Mouse (Mus musculus) kidney, postnatal 4 days (tissue): ENCODE data around the gene Cacna1a.
A peak's percentile ranks its signal among the peaks of the same experiment; 100 is the strongest.
"Not testable (repeated sequence)": the region's sequence is repeated elsewhere in the genome, so short reads cannot be mapped to it uniquely, and the experiment has no call there.

Experiments
- DNase-seq, 2 experiments: peaks; one replicate each; pipeline ENCODE4 v3.0.0; 2021; ENCODE audit warnings: mixed read lengths in 2 of 2

Gene Cacna1a

DNA sequence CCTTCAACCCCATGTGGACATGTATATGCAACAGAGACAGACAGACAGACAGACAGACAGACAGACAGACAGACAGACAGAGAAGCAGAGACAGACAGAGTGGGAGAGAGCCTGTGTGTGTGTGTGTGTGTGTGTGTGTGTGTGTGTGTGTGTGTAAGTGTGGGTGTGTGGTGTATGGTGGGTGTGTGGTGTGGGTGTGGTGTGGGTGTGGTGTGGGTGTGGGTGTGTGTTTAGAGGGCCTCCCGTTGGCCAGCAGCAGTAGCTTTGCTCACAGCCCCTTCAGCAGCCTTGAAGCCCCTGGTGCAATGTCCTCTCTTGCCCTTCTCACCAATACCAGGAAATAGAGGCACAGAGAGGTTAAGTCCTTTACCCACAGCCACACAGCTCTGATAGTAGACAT, 204.9 kb downstream of the Cacna1a start:
- no peak for DNase-seq

GRCm38 (mm10) chr8:84594099-84594780, 206.0 kb downstream of the Cacna1a start:
- DNase-seq = peak; percentile 89 to 91

DNA sequence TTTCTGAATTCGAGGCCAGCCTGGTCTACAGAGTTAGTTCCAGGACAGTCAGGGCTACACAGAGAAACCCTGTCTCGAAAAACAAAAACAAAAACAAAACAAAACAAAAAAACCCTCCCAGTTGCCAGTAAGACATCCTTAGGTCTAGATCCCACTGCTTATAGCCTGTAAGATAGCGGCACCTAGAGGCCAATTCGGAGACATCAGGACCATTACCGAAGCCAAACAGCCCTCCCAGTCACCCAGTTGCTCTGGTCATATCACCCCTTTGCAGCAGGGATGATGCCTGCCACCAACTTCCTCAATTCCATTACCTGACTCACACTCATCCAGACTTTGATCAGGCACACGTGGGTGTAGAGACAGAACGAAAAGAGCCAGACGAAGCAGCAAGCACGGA, 207.4 kb downstream of the Cacna1a start:
- peak; percentile 68 to 74 for DNase-seq

GRCm38 (mm10) chr8:84599401-84599800, 211.2 kb downstream of the Cacna1a start:
- DNase-seq = no peak

DNA sequence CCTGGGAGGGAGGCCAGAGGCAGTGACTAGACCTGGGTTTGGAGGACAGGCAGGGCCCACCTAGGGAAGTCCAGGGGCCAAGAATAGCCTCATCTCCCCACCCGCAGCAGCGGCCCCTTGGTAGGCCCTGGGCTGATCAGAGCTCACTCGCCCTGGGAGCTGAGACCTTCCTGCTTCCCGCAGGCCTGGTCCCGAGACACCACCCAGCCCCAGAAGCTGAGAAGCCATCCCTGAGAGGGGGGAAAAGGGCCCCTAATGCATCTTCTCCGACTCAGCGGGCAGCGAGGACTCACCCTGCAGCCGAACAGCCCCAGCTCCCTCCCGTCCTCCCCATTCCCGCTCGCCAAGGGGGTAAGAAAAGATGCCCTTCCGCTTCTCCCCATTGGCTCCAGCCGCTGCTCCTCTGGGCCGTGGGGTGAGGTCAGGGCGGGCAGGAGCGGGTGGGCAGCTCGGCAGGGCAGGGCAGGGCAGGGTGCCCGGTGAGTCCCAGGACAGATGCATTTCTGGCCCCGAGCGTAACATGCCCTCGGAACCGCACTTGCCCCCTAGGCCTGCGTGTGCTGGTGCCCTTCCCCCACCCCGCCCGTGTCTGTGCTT, 212.2 kb downstream of the Cacna1a start:
- DNase-seq = peak in 1 of 2 experiments; percentile 33

DNA sequence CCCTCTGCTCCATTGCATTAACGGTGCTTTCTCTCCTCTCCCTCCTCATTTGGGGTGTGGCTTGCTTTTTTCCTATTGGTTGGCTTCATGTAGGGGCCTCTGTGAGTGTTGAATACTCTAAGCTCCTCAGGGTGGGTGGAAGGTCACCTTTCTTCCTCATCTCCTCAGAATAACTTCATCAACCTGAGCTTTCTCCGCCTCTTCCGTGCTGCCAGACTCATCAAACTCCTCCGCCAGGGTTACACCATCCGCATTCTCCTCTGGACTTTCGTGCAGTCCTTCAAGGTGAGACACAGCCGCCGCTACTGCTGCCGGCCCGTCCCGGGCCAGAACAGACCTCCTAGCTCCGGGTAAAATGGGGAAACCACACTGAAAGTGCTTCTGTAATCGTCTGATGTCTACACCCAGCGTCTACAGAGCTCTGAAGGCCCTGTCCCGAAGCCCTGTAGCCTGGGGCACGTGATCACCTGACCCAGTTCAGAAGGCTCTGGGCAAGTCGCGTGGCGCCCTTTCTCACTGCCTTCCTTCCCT, 213.0 kb downstream of the Cacna1a start:
- DNase-seq = no peak

GRCm38 (mm10) chr8:84614512-84615223, 226.4 kb downstream of the Cacna1a start:
- DNase-seq = peak; percentile 26 to 50

- no peak for DNase-seq
These were observed 227.6 kb downstream of the Cacna1a start for GRCm38 (mm10) chr8:84615666-84616485.

DNA sequence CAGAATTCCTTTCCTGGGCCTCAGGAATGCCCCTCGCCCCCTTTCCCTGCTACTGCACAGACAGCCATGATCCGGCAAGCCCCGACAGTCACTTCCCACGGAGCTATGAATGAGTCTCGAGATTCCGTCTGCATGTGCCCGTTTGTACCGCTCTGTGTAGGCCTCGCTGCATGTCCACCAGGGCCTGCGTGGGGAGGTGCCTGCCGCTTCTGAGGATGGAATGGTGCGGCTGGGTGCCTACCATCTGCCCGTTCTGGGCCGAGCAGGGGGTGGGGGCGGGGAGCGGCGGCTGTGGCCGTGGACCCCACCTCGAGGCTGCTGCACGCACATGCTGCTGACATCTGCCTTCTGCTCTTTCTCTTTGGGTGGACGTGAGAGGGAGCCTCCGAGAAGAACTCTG, 228.8 kb downstream of the Cacna1a start:
- DNase-seq = no peak

DNA sequence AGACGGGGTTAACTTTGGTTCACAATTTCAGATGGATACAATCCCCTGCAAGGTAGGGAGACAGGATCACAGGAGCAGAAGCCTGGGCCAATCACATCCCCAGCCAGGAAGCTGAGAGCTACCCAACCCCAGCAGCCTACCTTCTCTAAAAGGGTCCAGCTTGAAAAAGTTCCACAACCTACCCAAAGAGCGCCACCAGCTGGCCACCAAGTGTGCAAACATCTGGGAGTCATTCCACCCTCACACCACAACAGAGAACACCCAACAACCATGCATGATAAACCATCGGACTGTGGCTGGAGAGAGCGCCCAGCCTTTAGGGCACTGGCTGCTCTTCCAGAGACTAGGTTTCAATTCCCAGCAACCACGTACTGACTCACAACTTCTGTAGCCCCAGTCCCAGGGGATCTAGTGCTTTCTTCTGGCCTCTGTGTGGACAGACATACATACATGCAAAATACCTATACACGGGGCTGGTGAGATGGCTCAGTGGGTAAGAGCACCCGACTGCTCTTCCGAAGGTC, 232.9 kb downstream of the Cacna1a start:
- DNase-seq = no peak

GRCm38 (mm10) chr8:84623425-84623824, 235.2 kb downstream of the Cacna1a start:
- not testable (repeated sequence) for DNase-seq

GRCm38 (mm10) chr8:84629586-84629985, 241.3 kb downstream of the Cacna1a start:
- no peak for DNase-seq

- DNase-seq = no peak
These were observed 241.9 kb downstream of the Cacna1a start for GRCm38 (mm10) chr8:84630145-84630544.

- no peak for DNase-seq
These were observed 243.6 kb downstream of the Cacna1a start for GRCm38 (mm10) chr8:84631813-84632212.

DNA sequence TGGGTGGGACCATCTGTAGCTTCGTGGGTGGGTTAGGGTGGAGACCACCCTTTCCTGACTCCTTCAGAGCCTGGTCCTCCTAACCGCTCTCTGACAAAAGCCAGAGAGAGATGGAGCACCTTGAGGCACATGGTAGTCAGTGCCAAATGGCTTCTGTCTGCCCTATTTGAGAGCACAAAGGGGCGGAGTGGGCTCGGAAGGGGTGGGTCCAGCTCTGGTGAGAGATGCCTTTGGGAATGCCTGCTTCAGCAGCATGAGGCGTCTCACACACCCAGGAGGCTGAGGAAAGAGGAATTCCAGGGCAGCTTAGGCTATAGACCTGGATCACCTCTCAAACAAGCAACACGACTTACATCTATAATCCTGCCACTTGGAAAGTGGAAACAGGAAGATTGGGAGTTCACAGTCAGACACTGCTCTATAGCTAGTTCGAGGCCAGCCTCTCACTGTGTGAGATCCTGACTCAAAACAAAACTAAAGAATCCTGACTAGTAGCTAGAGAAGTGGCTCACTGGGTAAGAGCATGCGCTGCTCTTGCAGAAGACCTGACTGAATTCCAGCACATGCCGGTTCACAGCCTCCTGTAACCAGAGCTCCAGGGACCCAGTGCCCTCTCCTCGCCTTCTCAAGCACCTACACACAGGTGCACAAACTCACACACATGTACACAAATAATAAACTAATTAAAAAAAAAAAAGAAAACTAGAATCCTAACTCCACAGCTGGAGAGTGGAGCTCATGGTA, 245.8 kb downstream of the Cacna1a start:
- DNase-seq = no peak

- DNase-seq = peak; percentile 36 to 55
These were observed 246.6 kb downstream of the Cacna1a start for GRCm38 (mm10) chr8:84634849-84635304.

DNA sequence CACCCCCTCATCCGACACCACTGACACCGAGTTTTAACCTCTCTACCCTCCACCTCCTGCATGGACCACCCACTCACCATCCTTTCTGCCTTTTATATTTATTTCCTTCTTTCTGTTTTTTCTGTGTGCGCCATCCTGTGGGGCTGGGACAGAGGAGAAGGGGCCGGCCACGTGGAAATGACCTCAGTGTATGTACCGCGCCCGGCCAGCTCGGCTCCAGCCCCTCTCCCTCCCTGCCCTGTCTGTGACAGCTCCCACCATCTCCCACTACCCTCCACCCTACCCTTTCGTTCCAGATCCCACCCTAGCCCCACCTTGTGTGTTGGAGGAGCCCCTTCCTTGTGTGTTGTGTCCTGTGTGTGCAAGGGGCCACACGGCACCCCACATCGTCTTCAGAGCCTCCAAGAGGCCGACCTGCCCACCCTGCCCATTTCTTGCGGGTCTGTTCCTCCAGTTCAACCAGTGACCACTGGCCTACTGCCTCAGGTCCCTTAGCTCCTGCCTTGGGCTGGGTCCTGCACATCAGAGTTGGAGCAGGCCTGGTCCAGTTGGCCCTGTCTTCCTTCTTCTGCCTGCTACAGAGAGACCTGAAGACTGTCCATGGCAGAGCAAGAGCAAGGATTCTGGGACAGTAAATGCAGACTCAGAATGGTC, 247.3 kb downstream of the Cacna1a start:
- DNase-seq = no peak

GRCm38 (mm10) chr8:84636051-84636691, 247.9 kb downstream of the Cacna1a start:
- DNase-seq = peak; percentile 56 to 80

DNA sequence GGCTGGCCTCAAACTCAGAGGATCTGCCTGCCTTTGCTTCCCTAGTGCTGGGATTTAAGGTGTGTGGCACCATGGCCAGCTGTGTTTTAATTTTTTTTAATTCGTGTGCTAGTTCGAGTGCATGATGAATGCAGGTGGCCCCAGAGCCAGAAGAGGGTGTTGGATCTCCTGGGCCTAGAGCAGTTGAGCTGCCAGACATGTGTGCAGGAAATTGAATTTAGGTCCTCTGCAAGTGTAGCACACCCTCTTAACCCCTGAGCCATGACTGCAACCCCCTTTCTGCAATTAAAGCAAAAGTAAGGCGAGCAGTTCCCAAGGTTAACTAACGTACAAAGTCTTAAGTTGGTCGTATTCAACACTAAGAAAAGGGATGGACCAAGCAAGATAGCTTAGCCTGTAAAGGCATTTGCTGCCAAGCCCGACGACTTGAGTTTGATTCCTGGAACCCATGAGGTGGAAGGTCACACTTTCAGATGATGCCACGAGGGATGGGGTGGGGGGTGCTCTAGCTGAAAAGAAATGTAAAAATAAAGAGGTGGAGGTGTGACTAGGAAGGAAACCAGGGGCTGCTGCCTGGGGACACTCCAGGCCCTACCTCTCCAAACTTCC, 249.8 kb downstream of the Cacna1a start:
- peak; percentile 22 to 44 for DNase-seq

DNA sequence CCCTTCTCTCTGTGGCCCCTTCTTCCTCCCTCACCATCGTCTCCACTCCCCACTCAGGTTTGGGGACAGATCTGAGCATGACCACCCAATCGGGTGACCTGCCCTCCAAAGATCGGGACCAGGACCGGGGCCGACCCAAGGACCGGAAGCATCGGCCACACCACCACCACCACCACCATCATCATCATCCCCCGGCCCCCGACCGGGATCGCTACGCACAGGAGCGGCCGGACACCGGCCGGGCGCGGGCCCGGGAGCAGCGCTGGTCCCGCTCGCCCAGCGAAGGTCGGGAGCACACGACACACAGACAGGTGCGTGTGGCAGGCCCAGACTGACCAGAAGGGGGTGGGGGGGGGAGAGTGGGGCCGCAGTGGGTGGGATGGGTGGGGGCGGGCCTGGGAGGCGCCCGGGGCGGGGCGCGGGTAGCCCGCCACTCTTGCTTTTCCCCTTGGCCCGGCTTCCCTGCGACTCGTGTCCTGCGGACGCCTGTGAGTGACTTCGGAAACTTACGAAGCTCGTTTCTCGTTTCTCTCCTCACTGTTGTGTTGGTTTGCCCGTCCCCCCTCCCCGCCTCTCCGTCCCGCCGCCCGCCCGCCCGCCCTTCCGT, 250.4 kb downstream of the Cacna1a start:
- peak; percentile 66 to 71 for DNase-seq
